Mouse (Mus musculus): ENCODE measurements around the gene Best1.
A peak's percentile ranks its signal among the peaks of the same experiment; 100 is the strongest.

The Best1 gene

DNA sequence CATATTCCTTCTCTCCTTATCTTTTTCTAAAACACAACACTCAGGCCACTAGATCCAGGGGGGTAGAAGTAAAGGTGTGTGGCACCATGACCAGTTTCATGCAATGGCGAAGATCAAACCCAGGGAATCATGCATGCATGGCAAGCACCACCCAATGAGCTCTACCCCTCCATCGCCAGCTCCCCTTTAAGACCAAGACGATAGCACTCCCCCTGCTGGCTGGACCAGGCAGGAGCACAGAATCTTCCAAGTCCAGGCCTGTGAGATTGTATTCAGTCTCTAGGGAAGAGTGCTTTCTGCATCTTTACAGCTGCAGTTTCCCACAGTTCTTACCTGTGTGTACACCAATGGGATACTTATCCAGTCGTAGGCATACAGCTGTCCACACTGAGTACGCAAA is 10.1 kb downstream of the Best1 start:
- peak; percentile 74 to 82 for DNase-seq (ENCODE audit: low spot score in 2 of 2)

DNA sequence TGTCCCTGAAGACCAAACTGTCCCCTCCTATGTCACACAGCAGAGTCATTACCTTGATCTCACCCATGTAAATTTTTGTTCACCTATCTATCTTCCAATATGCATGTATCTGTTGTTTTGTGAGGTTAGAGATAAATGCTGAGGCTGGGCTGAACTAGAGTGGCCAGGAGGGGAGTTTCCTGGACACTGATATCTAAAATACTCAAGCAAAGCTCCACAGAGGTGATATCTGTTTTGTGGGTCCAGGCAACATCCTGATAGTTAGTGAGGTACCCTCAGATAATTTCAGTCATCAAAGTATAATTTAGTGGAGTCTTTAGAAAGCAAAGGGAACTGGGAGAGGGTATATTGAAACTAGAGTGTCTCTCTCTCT is 11.6 kb downstream of the Best1 start:
- no peak for DNase-seq (ENCODE audit: low spot score in 2 of 2)

DNA sequence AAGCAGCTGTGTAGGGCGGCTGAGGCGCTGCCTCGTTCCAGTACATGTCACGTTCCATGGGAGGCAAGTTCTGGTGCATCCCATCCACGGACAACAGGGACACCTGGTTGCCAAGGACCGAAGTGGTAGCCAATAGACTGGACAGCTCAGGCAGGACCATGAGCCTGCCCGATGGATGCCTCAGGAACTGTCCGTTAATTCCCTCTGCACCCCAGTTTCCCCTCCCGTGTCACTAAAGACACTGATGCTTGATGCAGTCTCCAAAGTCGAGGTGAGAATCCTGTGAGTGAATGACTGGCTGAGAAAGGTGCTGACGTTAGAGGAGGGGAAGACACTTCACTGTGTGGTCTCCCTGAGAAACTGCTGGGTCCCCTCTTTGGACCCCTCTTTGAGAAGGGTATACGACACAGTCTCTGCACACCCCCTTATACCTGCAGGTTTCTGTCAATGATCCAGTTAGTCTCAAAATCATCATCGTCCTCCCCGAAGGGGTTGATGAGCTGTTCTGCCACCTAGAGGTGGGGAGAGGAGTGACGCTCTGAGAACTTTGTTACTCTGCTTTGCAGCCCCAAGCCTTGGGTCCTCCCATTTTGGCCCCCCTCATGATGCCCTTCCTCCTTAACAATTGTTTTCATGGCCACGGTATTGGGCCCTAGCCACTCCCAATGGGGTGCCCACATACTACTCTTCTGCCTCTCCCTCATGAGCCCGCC is 12.1 kb downstream of the Best1 start:
- peak; percentile 31 to 51 for DNase-seq (ENCODE audit: low spot score in 2 of 2)

DNA sequence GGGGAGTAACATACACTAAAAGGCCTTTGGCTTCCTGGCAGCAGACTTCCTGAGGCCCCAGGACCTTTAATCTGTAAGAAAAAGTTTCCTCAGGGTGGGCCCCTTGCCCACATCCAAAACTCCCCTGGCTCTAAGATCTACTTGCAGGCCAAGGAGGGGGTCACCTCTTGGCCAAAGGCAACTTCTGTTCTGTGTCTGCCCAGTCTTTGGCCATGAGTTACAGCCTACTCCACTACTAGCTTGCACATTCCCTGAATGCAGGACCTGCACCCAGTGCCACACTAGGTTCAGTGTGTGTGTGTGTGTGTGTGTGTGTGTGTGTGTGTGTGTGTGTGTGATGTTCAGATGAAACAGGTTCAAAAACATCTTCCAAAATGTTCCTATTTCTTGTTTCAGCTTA is 13.8 kb downstream of the Best1 start:
- DNase-seq (ENCODE audit: low spot score in 2 of 2) = no peak

DNA sequence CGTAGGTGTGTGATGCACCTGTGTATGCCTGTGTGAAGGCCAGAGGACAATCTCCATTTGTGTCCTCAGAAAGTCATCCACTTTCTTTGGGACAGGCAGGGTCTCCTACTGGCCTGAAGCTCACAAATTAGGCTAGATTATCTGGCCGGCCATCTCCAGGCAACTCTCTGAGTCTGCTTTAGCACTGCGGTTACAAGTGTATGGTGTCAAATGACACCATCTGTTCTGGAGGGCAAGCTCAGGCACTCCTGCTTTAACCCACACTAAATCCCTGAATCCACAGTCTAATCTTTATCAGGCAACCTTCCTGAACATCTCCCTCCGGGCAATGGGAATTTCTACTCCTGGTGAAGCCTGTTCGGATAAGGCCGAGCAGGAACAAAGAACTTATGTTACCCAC is 14.2 kb downstream of the Best1 start:
- DNase-seq (ENCODE audit: low spot score in 2 of 2) = no peak

DNA sequence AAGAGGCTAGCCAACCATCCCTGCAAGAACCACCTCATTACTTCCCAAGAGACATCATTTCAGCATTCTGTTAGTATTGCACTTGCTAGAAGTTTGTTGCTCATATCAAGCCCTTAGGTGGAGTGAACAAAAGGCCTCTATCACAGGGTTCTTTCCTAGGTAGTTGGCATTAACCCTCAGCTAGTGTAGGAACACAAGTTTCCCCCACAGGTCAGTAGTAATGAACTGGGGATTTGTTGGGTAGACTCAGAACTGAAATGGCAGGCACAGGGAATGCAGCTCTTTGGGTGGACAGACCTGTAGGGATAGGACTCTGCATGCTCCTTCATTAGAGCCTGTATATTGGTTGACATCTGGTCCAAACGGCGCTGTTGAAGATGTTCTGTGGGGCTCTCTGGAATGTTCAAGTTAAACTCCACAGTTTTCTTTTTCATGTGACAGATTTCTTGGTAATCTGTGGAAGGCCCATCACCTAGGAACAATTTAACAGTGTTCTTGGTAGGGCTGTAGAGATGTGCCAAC is 15.5 kb downstream of the Best1 start:
- DNase-seq (ENCODE audit: low spot score in 2 of 2) = no peak

DNA sequence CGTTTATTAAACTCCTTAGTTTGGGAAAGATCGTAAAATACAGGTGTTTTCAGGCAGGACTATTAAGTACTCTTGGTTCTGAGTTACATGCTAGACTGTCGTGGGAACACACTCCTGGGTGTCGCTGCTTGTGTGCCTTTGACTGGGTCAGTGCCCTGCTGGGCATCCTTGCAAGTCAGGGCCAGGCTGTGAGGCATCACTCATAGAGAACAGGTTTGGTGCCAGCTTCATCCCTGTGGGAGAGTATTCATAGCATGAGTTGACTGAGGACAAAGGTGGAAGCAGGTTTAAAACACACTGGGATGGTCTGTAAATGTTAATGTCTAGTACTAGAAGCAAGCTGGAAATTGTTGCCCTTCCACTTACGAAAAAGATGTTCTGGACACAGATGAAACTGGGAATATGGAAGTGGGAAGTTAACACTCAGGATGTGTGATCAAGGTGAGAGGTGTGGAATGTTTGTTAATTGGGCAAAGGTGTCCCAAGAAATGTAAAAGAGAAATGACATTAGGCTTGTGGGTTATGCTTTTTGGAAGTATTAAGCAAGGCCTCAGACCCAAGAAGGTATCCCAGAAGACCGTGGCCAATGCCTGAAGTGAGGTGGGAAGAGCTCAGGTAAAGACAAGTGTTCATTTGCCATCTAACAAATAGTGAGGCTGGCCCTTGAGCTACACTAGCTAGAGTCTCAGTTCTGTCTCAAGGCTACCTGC is 16.1 kb downstream of the Best1 start:
- DNase-seq (ENCODE audit: low spot score in 2 of 2) = no peak

DNA sequence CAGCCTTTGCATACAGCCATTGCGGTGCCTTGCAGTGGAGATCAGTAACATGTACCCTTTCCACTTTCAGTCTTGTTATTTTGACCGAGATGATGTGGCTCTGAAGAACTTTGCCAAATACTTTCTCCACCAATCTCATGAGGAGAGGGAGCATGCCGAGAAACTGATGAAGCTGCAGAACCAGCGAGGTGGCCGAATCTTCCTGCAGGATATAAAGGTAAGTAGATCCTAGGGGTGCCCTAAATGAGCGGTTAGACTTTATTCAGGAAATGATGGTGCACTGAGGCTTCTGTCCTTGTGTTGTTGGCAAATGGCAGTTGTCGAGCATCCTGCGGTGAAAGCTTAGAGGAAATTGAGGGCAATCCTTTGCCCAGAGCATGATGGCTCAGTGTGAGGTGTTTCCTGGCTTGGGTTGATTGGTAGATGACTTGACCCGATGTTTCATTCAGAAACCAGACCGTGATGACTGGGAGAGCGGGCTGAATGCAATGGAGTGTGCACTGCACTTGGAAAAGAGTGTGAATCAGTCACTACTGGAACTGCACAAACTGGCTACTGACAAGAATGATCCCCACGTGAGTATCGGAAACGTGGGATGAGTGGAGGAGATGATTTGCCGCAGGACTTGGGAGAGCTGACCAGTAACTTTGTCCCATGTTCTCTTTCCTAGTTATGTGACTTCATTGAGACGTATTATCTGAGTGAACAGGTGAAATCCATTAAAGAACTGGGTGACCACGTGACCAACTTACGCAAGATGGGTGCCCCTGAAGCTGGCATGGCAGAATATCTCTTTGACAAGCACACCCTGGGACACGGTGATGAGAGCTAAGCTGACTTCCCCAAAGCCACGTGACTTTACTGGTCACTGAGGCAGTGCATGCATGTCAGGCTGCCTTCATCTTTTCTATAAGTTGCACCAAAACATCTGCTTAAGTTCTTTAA is 17.1 kb downstream of the Best1 start:
- no peak for DNase-seq (ENCODE audit: low spot score in 2 of 2)

DNA sequence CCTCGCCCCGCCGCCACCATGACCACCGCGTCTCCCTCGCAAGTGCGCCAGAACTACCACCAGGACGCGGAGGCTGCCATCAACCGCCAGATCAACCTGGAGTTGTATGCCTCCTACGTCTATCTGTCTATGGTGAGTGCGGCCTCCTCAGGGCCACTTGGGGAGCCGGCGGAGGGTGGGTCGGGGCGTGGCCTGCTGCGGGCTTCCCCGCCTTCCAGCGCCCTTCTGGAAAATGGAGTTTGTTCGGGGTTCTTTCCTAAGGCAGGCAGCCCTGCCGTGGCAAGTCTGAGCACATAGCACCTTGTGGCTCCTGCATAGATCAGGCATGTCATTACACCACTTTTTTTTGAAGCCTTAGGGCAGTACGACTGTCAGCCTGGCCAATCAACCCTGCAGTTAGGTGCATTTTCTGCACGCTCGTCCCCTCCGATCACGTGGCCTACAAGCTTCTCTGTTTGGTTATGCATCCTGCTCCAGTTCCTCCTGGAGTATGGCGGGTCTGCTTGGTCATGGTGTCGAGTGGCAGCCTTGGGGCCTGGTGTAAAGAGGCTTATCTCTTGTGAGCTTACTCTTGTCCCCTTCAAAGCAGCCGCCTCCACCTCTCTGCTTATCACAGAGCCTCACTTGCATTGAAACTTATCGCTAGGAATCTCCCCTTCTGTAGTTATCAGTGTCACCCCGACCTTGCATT is 18.4 kb downstream of the Best1 start:
- DNase-seq (ENCODE audit: low spot score in 2 of 2) = peak; percentile 78 to 81

DNA sequence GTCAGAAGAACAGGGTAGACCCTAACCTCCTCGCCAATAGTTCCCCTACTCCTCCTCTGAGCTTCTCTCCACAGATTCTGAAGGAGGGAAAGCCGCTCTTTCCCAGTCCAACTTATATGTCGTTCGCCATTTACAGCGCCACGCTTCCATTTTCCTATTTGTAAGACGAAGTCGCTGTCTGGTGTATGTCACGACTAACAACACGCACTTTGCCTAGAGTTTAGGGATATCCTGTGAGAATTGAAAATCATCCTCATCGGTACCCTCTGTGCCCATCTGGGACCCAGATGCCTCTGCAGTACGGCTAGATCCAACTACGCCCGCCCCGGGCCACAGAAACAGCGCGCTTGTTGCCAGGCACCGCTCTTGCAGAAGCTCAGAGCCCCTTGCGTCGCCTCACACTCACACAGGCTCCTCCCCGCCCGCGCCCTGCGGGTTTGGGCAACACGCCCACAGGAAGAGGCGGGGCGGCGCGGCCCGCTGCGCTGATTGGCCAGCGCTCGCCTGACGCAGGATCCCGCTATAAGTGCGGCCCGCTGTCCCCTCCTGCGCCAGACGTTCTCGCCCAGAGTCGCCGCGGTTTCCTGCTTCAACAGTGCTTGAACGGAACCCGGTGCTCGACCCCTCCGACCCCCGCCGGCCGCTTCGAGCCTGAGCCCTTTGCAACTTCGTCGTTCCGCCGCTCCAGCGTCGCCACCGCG is 19.1 kb downstream of the Best1 start:
- peak; percentile 96 to 98 for DNase-seq (ENCODE audit: low spot score in 2 of 2)

DNA sequence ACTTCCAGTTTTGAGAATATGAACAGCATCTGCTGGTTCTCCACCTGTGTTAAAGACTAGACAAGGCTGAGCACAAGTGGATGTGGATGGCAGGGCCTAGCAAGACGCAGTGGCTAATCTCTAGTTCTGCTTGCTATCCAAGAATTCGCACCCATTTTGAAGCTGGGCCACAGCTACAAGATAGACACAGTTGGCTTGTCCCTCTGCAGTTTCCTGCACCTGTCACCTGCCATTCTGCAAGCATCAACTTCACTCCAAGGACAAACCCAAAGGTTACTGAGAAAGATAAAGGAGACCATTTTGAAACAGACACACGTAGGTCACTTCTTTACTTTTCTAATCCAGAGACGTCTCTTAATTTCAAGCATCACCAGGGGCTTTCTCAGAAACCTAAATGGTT is 19.8 kb downstream of the Best1 start:
- DNase-seq (ENCODE audit: low spot score in 2 of 2) = no peak

DNA sequence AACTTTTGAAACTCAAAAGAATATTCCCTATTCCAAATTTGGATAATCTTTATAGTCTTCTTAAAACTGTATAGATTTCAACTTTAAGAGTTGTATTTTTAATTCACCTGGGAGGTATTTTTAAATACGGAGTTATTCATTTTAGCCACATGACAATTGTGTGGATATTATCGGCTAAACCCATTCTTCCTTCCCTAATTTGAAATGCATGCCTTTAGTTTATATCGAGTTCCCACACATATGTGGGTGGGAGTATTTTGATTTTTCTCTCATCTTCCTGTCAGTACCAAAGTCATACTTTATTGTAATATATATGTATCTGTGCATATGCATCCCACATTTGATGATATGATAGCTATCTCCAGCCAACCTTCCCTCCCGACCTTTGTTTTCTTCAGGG is 21.2 kb downstream of the Best1 start, which contains the start of gene Fth1:
Fth1 (plus strand) TSS at position 341 of the 400 bp plus-strand sequence.
- DNase-seq (ENCODE audit: low spot score in 2 of 2) = no peak

DNA sequence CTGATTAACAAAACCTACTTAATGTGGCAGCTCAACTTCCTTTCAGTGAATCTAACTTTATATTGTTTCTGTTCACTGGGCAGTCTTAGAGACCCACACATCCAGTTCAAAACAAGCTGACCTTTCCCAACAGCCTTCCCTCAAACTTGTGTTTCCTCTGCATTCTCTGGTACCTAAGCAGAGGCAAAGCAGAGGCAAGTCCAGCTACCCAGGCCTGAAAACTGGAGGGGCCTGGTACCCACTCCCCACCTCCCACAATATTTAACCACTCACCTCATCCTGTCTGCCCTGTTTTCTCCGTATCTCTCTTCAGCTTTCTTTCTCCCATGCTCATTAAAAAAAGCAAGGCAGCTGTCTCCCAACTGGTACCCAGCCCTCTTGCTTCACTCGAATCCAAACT is 22.3 kb downstream of the Best1 start:
- no peak for DNase-seq (ENCODE audit: low spot score in 2 of 2)

DNA sequence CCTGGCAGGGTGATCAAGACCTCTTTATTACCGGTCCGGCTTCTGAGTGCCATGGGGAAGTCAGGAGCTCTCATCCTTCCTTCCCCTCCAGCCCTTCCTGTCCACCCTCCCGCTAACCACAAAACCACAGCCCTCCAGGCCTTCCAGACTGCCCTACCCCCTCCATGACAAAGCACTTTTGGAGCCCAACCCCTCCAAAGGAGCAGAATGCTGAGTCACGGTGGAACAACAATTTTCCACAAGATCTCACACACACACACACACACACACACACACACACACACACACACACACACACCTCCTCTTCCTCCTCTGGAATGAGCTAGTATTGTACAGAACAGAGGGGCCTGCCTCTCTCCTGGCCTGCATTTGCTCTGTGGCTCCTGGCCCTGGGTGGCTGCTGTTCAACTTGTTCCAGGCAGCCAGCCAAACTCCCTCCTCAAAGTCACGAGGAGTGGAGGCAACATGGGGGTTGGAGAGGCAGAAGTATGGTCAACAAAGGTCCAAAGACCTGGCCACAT is 22.9 kb downstream of the Best1 start:
- peak; percentile 47 to 77 for DNase-seq (ENCODE audit: low spot score in 2 of 2)

DNA sequence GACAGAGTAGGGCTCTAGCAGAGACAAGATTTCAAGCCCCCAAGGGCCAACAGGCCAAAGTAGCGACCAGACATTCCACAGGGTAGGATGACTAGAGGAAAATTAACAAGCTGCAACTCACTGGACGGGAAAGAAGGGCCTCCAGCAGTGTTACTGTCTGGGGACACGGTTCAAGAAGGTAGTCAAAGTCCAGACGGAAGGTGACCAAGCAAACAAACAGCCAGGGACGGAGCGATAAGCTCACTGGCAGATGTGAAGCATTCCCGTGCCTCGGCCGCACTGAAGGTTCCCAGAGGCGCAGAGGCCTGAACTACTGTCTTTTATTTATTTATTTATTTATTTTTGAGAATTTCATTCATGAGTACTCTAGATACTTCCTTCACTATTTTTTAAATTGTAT is 24.3 kb downstream of the Best1 start:
- DNase-seq (ENCODE audit: low spot score in 2 of 2) = no peak

DNA sequence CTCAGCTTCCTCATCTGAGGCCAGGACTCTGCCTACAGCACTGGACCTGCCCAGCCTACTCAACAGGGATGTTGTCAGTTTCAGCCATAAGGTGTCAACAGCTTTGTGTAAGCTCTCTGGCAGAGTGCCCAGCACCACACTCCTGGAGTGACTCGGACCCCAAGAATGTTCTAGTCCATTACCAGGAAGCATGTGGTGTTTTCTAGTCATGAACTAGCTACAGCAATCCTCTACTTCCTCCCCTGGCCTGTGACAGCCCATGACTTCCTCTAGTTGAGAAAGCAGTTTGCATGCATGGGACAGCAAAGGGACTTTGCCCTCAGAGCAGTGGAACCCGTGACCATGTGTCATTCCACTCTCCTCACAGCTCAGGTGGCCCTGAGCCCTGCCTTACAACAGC is 26.6 kb downstream of the Best1 start:
- DNase-seq (ENCODE audit: low spot score in 2 of 2) = peak; percentile 74 to 77

DNA sequence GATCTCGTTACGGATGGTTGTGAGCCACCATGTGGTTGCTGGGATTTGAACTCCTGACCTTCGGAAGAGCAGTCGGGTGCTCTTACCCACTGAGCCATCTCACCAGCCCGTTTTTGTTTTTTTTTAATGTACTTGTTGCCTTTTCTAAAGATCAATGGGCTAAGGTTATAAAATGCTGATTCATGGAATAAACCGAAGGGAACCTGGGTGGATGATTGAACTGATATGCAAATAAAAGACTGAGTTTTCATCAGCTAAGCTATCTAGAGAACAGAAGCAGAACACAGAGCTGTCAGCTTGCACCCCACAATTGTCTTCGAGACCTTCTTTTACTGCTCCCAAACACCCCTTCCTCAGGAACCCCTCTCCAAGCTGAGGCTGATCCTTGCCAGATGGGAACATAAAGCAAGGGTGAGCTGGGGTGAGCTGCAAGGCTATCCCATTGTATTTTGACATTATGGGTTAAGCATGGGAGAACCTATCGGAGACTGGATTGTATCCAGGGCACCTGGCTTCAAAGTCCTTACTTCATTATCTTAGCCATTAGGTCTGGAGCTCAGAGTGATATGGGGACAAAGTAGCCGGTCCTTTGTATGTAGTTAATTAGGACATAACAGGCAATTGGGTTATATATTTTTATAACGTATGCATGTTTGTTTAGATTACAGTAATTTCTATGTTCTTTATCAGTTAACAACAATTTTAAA is 33.2 kb downstream of the Best1 start:
- DNase-seq (ENCODE audit: low spot score in 2 of 2) = no peak

DNA sequence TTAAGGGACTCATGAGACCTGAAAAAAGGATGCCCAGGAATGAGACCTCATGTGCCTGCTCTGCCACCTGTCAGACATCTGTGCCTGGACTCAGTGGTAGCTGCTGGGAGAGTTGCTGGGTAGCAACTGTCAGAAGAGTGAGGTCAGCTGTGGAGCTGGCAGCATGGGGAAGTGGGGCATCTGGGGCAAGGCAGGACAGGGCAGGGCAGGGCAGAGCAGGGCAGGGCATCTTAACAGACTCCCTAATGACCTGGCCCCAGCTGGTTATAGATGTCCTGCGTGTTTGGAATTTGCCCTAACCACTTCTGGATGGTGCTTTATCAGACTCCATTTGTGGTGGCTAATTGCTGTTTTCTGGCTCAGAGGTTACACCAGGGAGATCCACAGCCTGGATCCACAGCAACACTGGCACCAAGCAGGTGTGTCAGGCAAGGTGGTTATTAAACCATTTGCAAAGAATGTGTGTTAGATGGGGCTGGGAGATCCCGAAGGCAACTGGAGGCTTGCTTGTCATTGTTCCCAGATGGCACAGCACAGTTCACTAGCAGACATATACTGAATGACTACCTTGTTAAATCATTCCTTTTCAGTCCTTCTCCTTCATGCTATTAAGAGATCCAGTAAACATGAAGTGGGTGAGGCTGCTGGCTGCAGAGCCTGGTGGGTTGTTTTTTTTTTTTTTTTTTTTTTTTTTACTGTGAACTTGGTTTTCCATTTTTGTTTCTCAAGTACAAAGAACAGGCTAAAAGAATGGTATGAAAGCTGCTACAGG is 35.2 kb downstream of the Best1 start:
- DNase-seq (ENCODE audit: low spot score in 2 of 2) = no peak

DNA sequence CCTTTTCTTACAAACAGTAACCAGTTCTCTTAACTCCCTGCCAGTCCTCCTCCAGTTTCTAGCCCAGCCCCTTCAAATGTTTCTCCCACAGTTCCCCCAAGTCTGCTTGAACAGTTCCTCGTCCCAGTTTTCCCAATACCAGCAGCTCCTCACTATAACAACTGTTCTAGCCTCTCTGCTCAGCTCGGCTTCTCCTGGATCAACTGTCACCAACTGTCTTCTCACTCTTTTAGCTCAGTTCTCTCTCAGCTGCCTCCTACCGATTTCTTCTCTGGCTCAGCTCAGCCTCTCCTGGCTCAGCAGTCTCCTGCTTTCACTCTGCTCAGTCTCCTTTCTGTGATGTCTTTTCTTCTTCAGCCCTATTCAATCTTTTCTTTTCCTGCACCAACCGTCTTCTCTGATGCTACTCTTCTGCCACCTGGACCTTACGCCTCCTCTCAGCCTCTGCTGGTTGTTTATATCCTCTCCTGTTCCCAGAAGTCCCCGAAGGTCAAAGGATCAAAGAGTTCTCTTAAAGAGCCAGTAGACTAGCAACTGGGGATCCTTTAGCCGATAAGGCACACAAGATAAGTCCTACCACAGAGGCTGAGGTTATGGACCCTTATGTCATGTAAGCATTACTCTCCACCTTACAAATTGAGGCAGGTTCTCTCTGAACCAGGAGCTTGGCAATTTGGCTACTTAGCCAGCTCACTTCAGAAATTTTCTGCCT is 37.1 kb downstream of the Best1 start:
- no peak for DNase-seq (ENCODE audit: low spot score in 2 of 2)

All from spleen, postnatal 36 days (tissue).